Mouse (Mus musculus) C2C12 (cell line): Measurements from ENCODE around the gene Vstm2l.

ENCODE experiments used
- CEBPB ChIP-seq: IDR thresholded peaks from one replicate; pipeline ENCODE4 v1.6.1; 2011; ENCODE audit warnings: low read depth, mild to moderate bottlenecking, control low read depth, moderate library complexity
- CTCF ChIP-seq: IDR thresholded peaks from one replicate; pipeline ENCODE4 v1.5.1; 2011; ENCODE audit not compliant: control insufficient read depth, insufficient read depth, insufficient read length
- MAX ChIP-seq: IDR thresholded peaks from one replicate; pipeline ENCODE4 v1.6.1; 2011; ENCODE audit warnings: mild to moderate bottlenecking, control low read depth
- MYOD1 ChIP-seq: IDR thresholded peaks from one replicate; pipeline ENCODE4 v1.6.1; 2011; ENCODE audit warnings: low read depth; ENCODE audit not compliant: control insufficient read depth, insufficient read length
- MYOG ChIP-seq: IDR thresholded peaks from one replicate; pipeline ENCODE4 v1.6.1; 2011; ENCODE audit not compliant: control insufficient read depth, insufficient read length; ENCODE audit errors: extremely low read depth
- USF1 ChIP-seq: IDR thresholded peaks from one replicate; pipeline ENCODE4 v1.6.1; 2011; ENCODE audit warnings: low read depth, mild to moderate bottlenecking, control low read depth, moderate library complexity

GRCm38 (mm10) chr2:157927815-157928214 lies 13.4 kb downstream of the Vstm2l start:
- TF ChIP-seq CTCF = no peak
- TF ChIP-seq MYOD1 = no peak
- no peak for TF ChIP-seq MAX
- no peak for TF ChIP-seq USF1
- TF ChIP-seq MYOG = no peak
- no peak for TF ChIP-seq CEBPB
